ENCODE assay signal across 29 mouse cellular contexts in the genomic region with DNA sequence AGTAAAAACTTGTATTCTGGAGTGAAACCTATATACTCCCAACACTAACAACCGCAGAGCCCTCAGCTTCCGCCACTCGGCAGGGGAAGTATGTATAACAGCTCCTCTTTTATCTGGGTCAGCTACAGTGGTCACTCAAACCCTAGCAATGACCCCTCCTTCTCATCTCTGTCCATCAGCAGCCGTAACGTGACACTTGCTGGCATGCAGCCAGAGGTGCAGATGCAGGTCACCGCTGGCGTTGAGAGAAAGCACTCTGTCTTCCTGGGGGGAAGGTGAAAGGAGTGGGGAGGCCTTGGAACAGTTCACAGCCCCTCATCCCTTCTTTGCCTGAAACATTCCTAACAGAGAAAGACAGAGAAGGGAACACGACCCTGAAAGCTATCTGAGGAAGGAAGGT. TPM values are rescaled to one million over a fixed set of nuclear protein-coding genes. Genes with fewer than 3 reads are reported as not detected.
DNase-seq lines count a peak whose midpoint lies in the region; ATAC-seq lines count a peak whose summit lies in the region.
"Had no signal": no experiment of that assay in that cellular context is flagged by ENCODE, and none has a peak within 500 bp of the region (broad histone marks: within the 10 kb centered on the region; RNA-seq: fewer than 3 reads in every experiment).

No protein-coding gene starts in this region.

- no peak overlapping the region for H3K9ac ChIP-seq in heart, embryonic 12.5 days
- no peak overlapping the region for H3K9ac ChIP-seq in liver, embryonic 12.5 days
- H3K9ac ChIP-seq: limb, embryonic 15.5 days; midbrain, embryonic 12.5 days; neural tube, embryonic 15.5 days had no signal

- no peak overlapping the region for H3K4me3 ChIP-seq in heart, embryonic 12.5 days
- no peak overlapping the region for H3K4me3 ChIP-seq in liver, embryonic 12.5 days
- H3K4me3 ChIP-seq: hindbrain, embryonic 10.5 days; limb, embryonic 15.5 days; midbrain, embryonic 12.5 days; neural tube, embryonic 15.5 days had no signal

- peak; percentile 39 for DNase-seq in adrenal gland, postnatal 10 days
- no peak for DNase-seq in adrenal gland, adult 2 months
- DNase-seq in heart, adult 11 months: peak; percentile 90
- peak; percentile 25 for DNase-seq in liver
- DNase-seq in skeletal muscle tissue, adult 2 months (ENCODE audit: low read depth, low spot score): peak; percentile 38
- DNase-seq in urinary bladder, postnatal 36 days (ENCODE audit: low spot score in 2 of 2): no peak
- DNase-seq: adrenal gland, adult 8-10 months; cerebellum, adult 18-20 months; cerebellum, postnatal 14 days; heart, postnatal 10 days; left cerebral cortex, postnatal 4 days; lung, adult 18-20 months; lung, postnatal 14 days; right cerebral cortex, postnatal 14 days; spleen, adult 18-20 months had no signal

- H3K9me3 ChIP-seq in heart, embryonic 12.5 days (replicated peaks): no peaks in the 10 kb centered on the region
- H3K9me3 ChIP-seq in liver, embryonic 12.5 days (replicated peaks): no peaks in the 10 kb centered on the region
- H3K9me3 ChIP-seq: limb, embryonic 15.5 days; midbrain, embryonic 12.5 days; neural tube, embryonic 15.5 days had no signal

- H3K4me1 ChIP-seq in heart, embryonic 12.5 days (replicated peaks): peaks cover 7% of the 10 kb centered on the region; the same call in 1 of the 2 replicates
- 0 out of 2 replicates have a peak, but pooled peaks cover 7% of the 10 kb centered on the region for H3K4me1 ChIP-seq in liver, embryonic 12.5 days
- H3K4me1 ChIP-seq: limb, embryonic 15.5 days; midbrain, embryonic 12.5 days; neural tube, embryonic 15.5 days had no signal

- peaks cover 96% of the 10 kb centered on the region for H3K36me3 ChIP-seq in heart, embryonic 12.5 days
- H3K36me3 ChIP-seq in liver, embryonic 12.5 days: peaks cover 96% of the 10 kb centered on the region

- H3K27ac ChIP-seq in heart, embryonic 12.5 days (ENCODE audit: poor library complexity, severe bottlenecking): no peak overlapping the region
- no peak overlapping the region for H3K27ac ChIP-seq in liver, embryonic 12.5 days
- H3K27ac ChIP-seq: hindbrain, embryonic 10.5 days; hindbrain, postnatal 0 days; limb, embryonic 15.5 days; midbrain, embryonic 12.5 days; neural tube, embryonic 15.5 days had no signal

- H3K27me3 ChIP-seq in heart, embryonic 12.5 days (replicated peaks): no peaks in the 10 kb centered on the region
- no peaks in the 10 kb centered on the region for H3K27me3 ChIP-seq in liver, embryonic 12.5 days (replicated peaks)
- H3K27me3 ChIP-seq: limb, embryonic 15.5 days; midbrain, embryonic 12.5 days; neural tube, embryonic 15.5 days; Patski had no signal

- WGBS in heart, embryonic 12.5 days: 42% methylated on average over 8 of the region's 8 CpGs
- 69% methylated on average over 8 of the region's 8 CpGs for WGBS in liver, embryonic 12.5 days (ENCODE audit: insufficient replicate concordance)

- H3K4me2 ChIP-seq in heart, embryonic 12.5 days: no peak overlapping the region
- H3K4me2 ChIP-seq in liver, embryonic 12.5 days: no peak overlapping the region
- H3K4me2 ChIP-seq: heart, embryonic 11.5 days; limb, embryonic 15.5 days; midbrain, embryonic 12.5 days; neural tube, embryonic 15.5 days had no signal

- ATAC-seq in heart, embryonic 12.5 days (ENCODE audit: insufficient number of reproducible peaks, low FRiP score): no peak
- ATAC-seq in liver, embryonic 12.5 days: no peak
- ATAC-seq: CD4-positive, CD25-positive, alpha-beta regulatory T cell, adult 4 months; forebrain, embryonic 16.5 days; hindbrain, postnatal 0 days; intestine, postnatal 0 days; Patski had no signal

RNA-seq across cellular contexts. Expression of gene Qrich2, which starts 13.8 kb away (rescaled TPM):
- total RNA-seq in adrenal gland, postnatal 10 days (2021): not detected
- total RNA-seq in adrenal gland, adult 2 months (2021): not detected
- polyA plus RNA-seq in adrenal gland, adult 2 months (2012; rRNA removed): 0.06 TPM in 1 of 2 replicates, not detected in the other
- polyA plus RNA-seq in heart, embryonic 12.5 days (2016; fragmentation: Nextera tagmentation; extraction: Ambion mirVana): not detected in 2 replicates
- polyA plus RNA-seq in liver, embryonic 12.5 days (2016; fragmentation: Nextera tagmentation; extraction: Ambion mirVana): not detected in 2 replicates
- total RNA-seq: granulocyte monocyte progenitor cell, adult 5-6 weeks; heart, postnatal 10 days; hindbrain, postnatal 0 days; left cerebral cortex, adult 8-10 months had no signal
- polyA plus RNA-seq: CD4-positive, CD25-positive, alpha-beta regulatory T cell, adult 4 months; midbrain, embryonic 12.5 days; neural tube, embryonic 15.5 days had no signal

RNA-seq across cellular contexts. Expression of gene Prpsap1, which starts 14.2 kb away (rescaled TPM):
- 10 to 100 TPM; 68.0 to 80.1 TPM for total RNA-seq in adrenal gland, postnatal 10 days (2021)
- 10 to 100 TPM; 76.0 to 85.0 TPM for total RNA-seq in adrenal gland, adult 2 months (2021)
- polyA plus RNA-seq in adrenal gland, adult 2 months (2012; rRNA removed): 223 and 257 TPM in 2 replicates
- polyA plus RNA-seq in heart, embryonic 12.5 days (2016; fragmentation: Nextera tagmentation; extraction: Ambion mirVana): 94.8 and 96.8 TPM in 2 replicates
- polyA plus RNA-seq in liver, embryonic 12.5 days (2016; fragmentation: Nextera tagmentation; extraction: Ambion mirVana): 69.9 and 77.1 TPM in 2 replicates

RNA-seq across cellular contexts. Expression of gene Ubald2, which starts 45.9 kb away (rescaled TPM):
- total RNA-seq in adrenal gland, postnatal 10 days (2021): 10 to 100 TPM; 47.9 to 51.1 TPM
- total RNA-seq in adrenal gland, adult 2 months (2021): 10 to 100 TPM; 16.3 to 35.2 TPM
- polyA plus RNA-seq in adrenal gland, adult 2 months (2012; rRNA removed): 119 and 158 TPM in 2 replicates
- 33.7 and 34.2 TPM in 2 replicates for polyA plus RNA-seq in heart, embryonic 12.5 days (2016; fragmentation: Nextera tagmentation; extraction: Ambion mirVana)
- polyA plus RNA-seq in liver, embryonic 12.5 days (2016; fragmentation: Nextera tagmentation; extraction: Ambion mirVana): 32.3 and 32.6 TPM in 2 replicates

RNA-seq across cellular contexts. Expression of gene Sphk1, which starts 50.9 kb away (rescaled TPM):
- 1 to 10 TPM; 3.0 to 5.1 TPM for total RNA-seq in adrenal gland, postnatal 10 days (2021)
- 1 to 10 TPM; 2.4 to 2.6 TPM for total RNA-seq in adrenal gland, adult 2 months (2021)
- 3.7 and 4.1 TPM in 2 replicates for polyA plus RNA-seq in adrenal gland, adult 2 months (2012; rRNA removed)
- polyA plus RNA-seq in heart, embryonic 12.5 days (2016; fragmentation: Nextera tagmentation; extraction: Ambion mirVana): 1.6 and 2.1 TPM in 2 replicates
- polyA plus RNA-seq in liver, embryonic 12.5 days (2016; fragmentation: Nextera tagmentation; extraction: Ambion mirVana): 26.9 and 28.0 TPM in 2 replicates
- total RNA-seq: granulocyte monocyte progenitor cell, adult 5-6 weeks had no signal

Comparison
In these comparisons a context has a peak if more than half of its experiments do, and no peak if none do; other contexts are left out.
1. DNase-seq: peak in adrenal gland, postnatal 10 days (single experiment), heart, adult 11 months (single experiment), liver (single experiment) and skeletal muscle tissue, adult 2 months (single experiment); none in adrenal gland, adult 2 months (single experiment) and urinary bladder, postnatal 36 days (0 of 2).